Mouse (Mus musculus) limb, embryonic 11.5 days (tissue): ENCODE measurements at regions not wholly inside any gene's neighbourhood (a gene's known extent, or its start where the extent isn't known, plus 50 kb on each side); places are given as distances from the start of the nearest gene placed in this dataset.

Experiments used
- ATAC-seq: fragments of 200-750 bp; cut with Nextera tagmentation; 2 replicates; pipeline ENCODE4 v1.8.0; 2017; ENCODE audit warnings: low read depth; ENCODE audit not compliant: insufficient number of reproducible peaks, low FRiP score, low TSS enrichment
- DNase-seq: peaks from one replicate; pipeline ENCODE4 v3.0.0-alpha.2; 2015; ENCODE audit warnings: low spot score
- H3K27ac ChIP-seq: fragments of 300-500 bp; sonication (generic); replicated peaks from 2 replicates; pipeline ENCODE4 v1.5.1; 2014; ENCODE audit warnings: low read depth, mild to moderate bottlenecking, low read length
- H3K27me3 ChIP-seq: fragments of 300-500 bp; sonication (generic); 2 replicates; pipeline ENCODE4 v1.6.1; 2014; ENCODE audit warnings: mild to moderate bottlenecking, low read length, mixed read lengths; ENCODE audit not compliant: control insufficient read depth, insufficient read depth
- H3K36me3 ChIP-seq: fragments of 300-500 bp; sonication (generic); 2 replicates; pipeline ENCODE4 v1.6.1; 2014; ENCODE audit warnings: mild to moderate bottlenecking, low read length, moderate library complexity, mixed read lengths; ENCODE audit not compliant: control insufficient read depth, insufficient read depth
- H3K4me1 ChIP-seq: fragments of 300-500 bp; sonication (generic); 2 replicates; pipeline ENCODE4 v1.6.1; 2014; ENCODE audit warnings: low read length, mixed read lengths; ENCODE audit not compliant: control insufficient read depth, insufficient read depth
- H3K4me2 ChIP-seq: fragments of 300-500 bp; sonication (generic); 2 replicates; pipeline ENCODE4 v1.6.1; 2014; ENCODE audit warnings: low read depth, mild to moderate bottlenecking, moderate library complexity; ENCODE audit not compliant: severe bottlenecking
- H3K4me3 ChIP-seq: fragments of 300-500 bp; sonication (generic); 2 replicates; pipeline ENCODE4 v1.5.1; 2014; ENCODE audit warnings: low read depth, low read length
- H3K9ac ChIP-seq: fragments of 300-500 bp; sonication (generic); 2 replicates; pipeline ENCODE4 v1.6.1; 2014; ENCODE audit warnings: mild to moderate bottlenecking, low read length
- H3K9me3 ChIP-seq: fragments of 300-500 bp; sonication (generic); 2 replicates; pipeline ENCODE4 v1.6.1; 2016; ENCODE audit warnings: low read length; ENCODE audit not compliant: control insufficient read depth
- whole genome bisulfite sequencing: fragments of 180-500 bp; shearing (Covaris S2); extraction: QIAGEN DNeasy Blood & Tissue Kit; methylation state at CpG from one replicate; pipeline ENCODE4 v1.1.7; 2014; 5-methylcytosine and 5-hydroxymethylcytosine counted together

GRCm38 (mm10) chr14:114954287-114954686 lies 137.7 kb upstream of the Gpc5 start:
- ATAC-seq, result no peak
- H3K4me1 ChIP-seq, result peaks cover 10% of the 10 kb centered on the region

DNA sequence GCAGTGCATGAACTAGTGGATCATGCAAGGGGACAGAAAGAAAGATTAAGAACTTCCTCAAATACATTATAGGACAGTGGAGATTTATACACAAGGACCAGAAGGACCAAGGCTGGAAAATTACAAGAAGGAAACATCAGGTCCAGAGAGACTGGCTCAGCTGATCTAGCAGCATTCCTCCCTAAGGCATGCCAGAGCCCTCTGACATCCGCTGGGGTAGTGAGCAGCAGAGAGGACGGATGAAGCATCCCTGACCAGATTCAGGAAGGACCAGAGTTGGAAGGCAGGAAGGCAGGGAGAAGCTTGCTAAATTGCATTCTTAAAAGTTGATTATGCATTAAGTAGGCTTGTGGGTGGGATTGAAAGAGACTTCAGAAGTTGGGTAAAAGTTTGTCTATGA lies 136.4 kb upstream of the Gpc5 start:
- H3K4me1 ChIP-seq, result peaks cover 10% of the 10 kb centered on the region
- H3K36me3 ChIP-seq, result no peaks in the 10 kb centered on the region
- H3K9me3 ChIP-seq, result no peaks in the 10 kb centered on the region
- 35% methylated on average over 2 of the region's 2 CpGs for WGBS
- no peak overlapping the region for H3K4me3 ChIP-seq
- H3K9ac ChIP-seq, result no peak overlapping the region
- DNase-seq (no peak), ATAC-seq (no peak)
- H3K27me3 ChIP-seq, result no peaks in the 10 kb centered on the region
- H3K27ac ChIP-seq, result no peak overlapping the region
- H3K4me2 ChIP-seq, result no peak overlapping the region

More at GRCm38 (mm10) chr14:114954287-114954686, 137.7 kb upstream of the Gpc5 start:
- Histone ChIP-seq H3K27ac (no peak overlapping the region), H3K4me3 (no peak overlapping the region), H3K36me3 (no peaks in the 10 kb centered on the region), H3K4me2 (no peak overlapping the region), H3K9ac (no peak overlapping the region), H3K27me3 (no peaks in the 10 kb centered on the region), H3K9me3 (no peaks in the 10 kb centered on the region)
- 70% methylated on average over 4 of the region's 4 CpGs for WGBS
- no peak for DNase-seq

- no peaks in the 10 kb centered on the region for H3K9me3 ChIP-seq
Measured at GRCm38 (mm10) chr14:114960273-114960672, 131.7 kb upstream of the Gpc5 start.

DNA sequence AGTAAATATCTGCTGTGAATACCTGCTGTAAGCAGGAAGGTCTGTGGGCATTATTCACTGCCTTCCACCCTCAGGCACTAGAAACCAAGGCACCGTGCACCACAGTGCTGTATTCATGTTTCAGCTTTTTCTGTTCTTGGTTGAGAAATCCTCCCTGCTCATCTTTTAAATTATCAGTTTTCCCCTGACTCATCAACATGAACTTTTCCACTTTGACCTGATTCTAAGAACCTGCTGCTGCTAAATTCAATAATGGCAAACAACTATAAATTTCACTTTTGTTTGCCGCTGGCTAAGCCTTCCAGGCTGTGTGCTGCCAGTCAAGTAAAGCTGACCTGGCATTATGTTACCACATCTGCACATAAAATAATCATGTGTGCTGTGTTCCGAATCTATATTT lies 126.1 kb upstream of the Gpc5 start:
- DNase-seq, result no peak
- H3K27me3 ChIP-seq, result no peaks in the 10 kb centered on the region
- H3K4me2 ChIP-seq, result no peak overlapping the region
- H3K9me3 ChIP-seq, result no peaks in the 10 kb centered on the region
- H3K4me3 ChIP-seq, result no peak overlapping the region
- no peak for ATAC-seq
- 78% methylated on average over 3 of the region's 3 CpGs for WGBS
- no peaks in the 10 kb centered on the region for H3K4me1 ChIP-seq
- H3K9ac ChIP-seq, result no peak overlapping the region
- H3K27ac ChIP-seq, result no peak overlapping the region
- H3K36me3 ChIP-seq, result no peaks in the 10 kb centered on the region

More at GRCm38 (mm10) chr14:114960273-114960672, 131.7 kb upstream of the Gpc5 start:
- Histone ChIP-seq H3K4me3 (no peak overlapping the region), H3K9ac (no peak overlapping the region), H3K4me2 (no peak overlapping the region), H3K27me3 (no peaks in the 10 kb centered on the region), H3K4me1 (no peaks in the 10 kb centered on the region), H3K27ac (no peak overlapping the region), H3K36me3 (no peaks in the 10 kb centered on the region)
- ATAC-seq (no peak), DNase-seq (no peak)
- WGBS, result 10% methylated on average over 5 of the region's 5 CpGs

DNA sequence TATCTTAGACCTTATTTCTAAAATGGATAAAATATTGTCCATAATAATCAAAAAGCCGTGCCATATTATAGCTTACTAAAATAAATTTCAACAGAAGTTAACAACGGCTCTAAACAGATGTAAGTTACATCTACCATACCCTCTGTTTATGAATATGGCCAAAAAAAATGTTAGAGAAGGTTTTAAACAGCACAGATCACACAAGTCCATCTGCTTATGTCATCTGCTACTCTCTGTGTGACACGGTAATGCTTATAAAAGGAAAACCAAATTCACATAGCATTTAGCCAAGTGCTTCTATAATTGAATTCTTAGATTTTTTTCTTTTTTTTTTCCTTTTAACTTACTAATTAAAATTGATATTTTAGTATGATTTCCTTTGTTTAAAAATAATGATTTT lies 123.0 kb upstream of the Gpc5 start:
- no peaks in the 10 kb centered on the region for H3K36me3 ChIP-seq
- no peaks in the 10 kb centered on the region for H3K4me1 ChIP-seq
- DNase-seq (no peak), ATAC-seq (no peak)
- no peak overlapping the region for H3K4me2 ChIP-seq
- WGBS, result 94% methylated on average over 3 of the region's 3 CpGs
- H3K27me3 ChIP-seq, result no peaks in the 10 kb centered on the region
- H3K4me3 ChIP-seq, result no peak overlapping the region
- H3K9me3 ChIP-seq, result no peaks in the 10 kb centered on the region
- no peak overlapping the region for H3K27ac ChIP-seq
- H3K9ac ChIP-seq, result no peak overlapping the region

GRCm38 (mm10) chr14:114981120-114981519 lies 110.9 kb upstream of the Gpc5 start:
- Histone ChIP-seq H3K9me3 (no peaks in the 10 kb centered on the region), H3K4me2 (no peak overlapping the region), H3K27me3 (no peaks in the 10 kb centered on the region), H3K9ac (no peak overlapping the region), H3K36me3 (no peaks in the 10 kb centered on the region), H3K4me1 (no peaks in the 10 kb centered on the region), H3K4me3 (no peak overlapping the region), H3K27ac (no peak overlapping the region)
- WGBS, result 80% methylated on average over 3 of the region's 3 CpGs
- ATAC-seq, result no peak
- DNase-seq, result no peak

- WGBS, result 93% methylated on average over 2 of the region's 2 CpGs
- Histone ChIP-seq H3K4me3 (no peak overlapping the region), H3K9me3 (no peaks in the 10 kb centered on the region), H3K36me3 (no peaks in the 10 kb centered on the region), H3K4me2 (no peak overlapping the region), H3K9ac (no peak overlapping the region), H3K4me1 (no peaks in the 10 kb centered on the region), H3K27me3 (no peaks in the 10 kb centered on the region), H3K27ac (no peak overlapping the region)
- ATAC-seq (no peak), DNase-seq (no peak)
Measured at GRCm38 (mm10) chr14:115003223-115003622, 88.8 kb upstream of the Gpc5 start.

DNA sequence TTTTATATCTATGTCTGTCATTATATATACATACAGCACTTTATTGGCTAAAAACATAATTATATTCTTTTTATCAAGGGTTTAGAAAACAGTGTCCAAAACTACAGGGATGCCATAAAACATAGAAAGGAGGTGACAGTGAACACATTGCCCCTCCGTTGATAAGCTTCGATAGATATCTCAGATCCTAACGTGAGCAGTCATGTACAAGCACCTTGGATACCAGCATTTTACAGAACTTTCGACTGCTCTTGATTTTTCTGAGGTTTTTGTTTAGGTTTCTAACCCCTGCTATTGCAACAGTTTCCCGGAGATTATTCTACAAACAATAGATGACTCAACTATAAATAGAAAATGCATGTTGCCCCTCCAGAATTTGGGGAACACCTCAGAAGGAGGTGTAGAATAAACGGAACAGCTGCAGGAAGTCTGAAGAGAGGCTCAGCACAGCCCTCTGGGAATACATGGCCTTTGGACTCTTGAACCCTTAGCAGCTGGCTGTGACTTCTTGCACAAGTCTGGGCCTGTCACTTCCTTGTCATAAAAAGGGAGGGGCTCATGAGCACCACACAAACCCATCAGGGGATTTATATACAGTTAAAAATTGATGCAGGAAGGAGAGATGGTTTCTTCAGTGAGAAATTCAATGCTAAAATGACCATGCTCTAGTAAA lies 87.1 kb upstream of the Gpc5 start:
- Histone ChIP-seq H3K27ac (no peak overlapping the region), H3K9ac (no peak overlapping the region), H3K27me3 (no peaks in the 10 kb centered on the region), H3K36me3 (no peaks in the 10 kb centered on the region), H3K4me3 (no peak overlapping the region), H3K4me1 (no peaks in the 10 kb centered on the region), H3K4me2 (no peak overlapping the region), H3K9me3 (no peaks in the 10 kb centered on the region)
- DNase-seq, result no peak
- no peak for ATAC-seq
- WGBS, result 80% methylated on average over 6 of the region's 6 CpGs

- ATAC-seq, result no peak
- Histone ChIP-seq H3K9me3 (no peaks in the 10 kb centered on the region), H3K4me3 (no peak overlapping the region), H3K36me3 (no peaks in the 10 kb centered on the region), H3K27me3 (no peaks in the 10 kb centered on the region), H3K4me2 (no peak overlapping the region), H3K9ac (no peak overlapping the region), H3K4me1 (no peaks in the 10 kb centered on the region), H3K27ac (no peak overlapping the region)
- WGBS, result 84% methylated on average over 3 of the region's 3 CpGs
- DNase-seq, result no peak
Measured at GRCm38 (mm10) chr14:115010877-115011276, 81.1 kb upstream of the Gpc5 start.
